Mouse (Mus musculus): ENCODE measurements around the gene Klhl29. TPM values are rescaled to one million over a fixed set of nuclear protein-coding genes. Genes with fewer than 3 reads are reported as not detected.
"Not testable (repeated sequence)": the region's sequence is repeated elsewhere in the genome, so short reads cannot be mapped to it uniquely, and the experiment has no call there.

Gene Klhl29
- polyA plus RNA-seq, 1 experiment: 6.1 TPM

GRCm38 (mm10) chr12:5363961-5364634 lies 11.4 kb downstream of the Klhl29 start:
- Histone ChIP-seq H3K27ac (ENCODE audit: insufficient read depth, low read length) (no peak overlapping the region), H3K4me3 (ENCODE audit: insufficient read depth, low read length) (no peak overlapping the region), H3K4me1 (ENCODE audit: control insufficient read depth, insufficient read depth, low read length) (no peaks in the 10 kb centered on the region)
- no peak for TF ChIP-seq POLR2A (IDR thresholded peaks at IDR 0.05; ENCODE audit: low read depth, low read length)
- TF ChIP-seq CTCF (IDR thresholded peaks at IDR 0.05; ENCODE audit: borderline replicate concordance, insufficient read depth, low read length): no peak

- TF ChIP-seq POLR2A (IDR thresholded peaks at IDR 0.05; ENCODE audit: low read depth, low read length) (no peak), CTCF (IDR thresholded peaks at IDR 0.05; ENCODE audit: borderline replicate concordance, insufficient read depth, low read length) (no peak)
- Histone ChIP-seq H3K4me1 (ENCODE audit: control insufficient read depth, insufficient read depth, low read length) (no peaks in the 10 kb centered on the region), H3K27ac (ENCODE audit: insufficient read depth, low read length) (no peak overlapping the region), H3K4me3 (ENCODE audit: insufficient read depth, low read length) (no peak overlapping the region)
Observed at GRCm38 (mm10) chr12:5359065-5359464, 16.4 kb downstream of the Klhl29 start.

GRCm38 (mm10) chr12:5358497-5358896 lies 17.0 kb downstream of the Klhl29 start:
- H3K4me1 ChIP-seq (ENCODE audit: control insufficient read depth, insufficient read depth, low read length): no peaks in the 10 kb centered on the region
- TF ChIP-seq CTCF (IDR thresholded peaks at IDR 0.05; ENCODE audit: borderline replicate concordance, insufficient read depth, low read length) (no peak), POLR2A (IDR thresholded peaks at IDR 0.05; ENCODE audit: low read depth, low read length) (no peak)

GRCm38 (mm10) chr12:5353416-5353815 lies 22.1 kb downstream of the Klhl29 start:
- Histone ChIP-seq H3K4me3 (ENCODE audit: insufficient read depth, low read length) (no peak overlapping the region), H3K4me1 (ENCODE audit: control insufficient read depth, insufficient read depth, low read length) (no peaks in the 10 kb centered on the region), H3K27ac (ENCODE audit: insufficient read depth, low read length) (no peak overlapping the region)
- TF ChIP-seq CTCF (IDR thresholded peaks at IDR 0.05; ENCODE audit: borderline replicate concordance, insufficient read depth, low read length) (no peak), POLR2A (IDR thresholded peaks at IDR 0.05; ENCODE audit: low read depth, low read length) (no peak)

More at GRCm38 (mm10) chr12:5358497-5358896, 17.0 kb downstream of the Klhl29 start:
- Histone ChIP-seq H3K4me3 (ENCODE audit: insufficient read depth, low read length) (no peak overlapping the region), H3K27ac (ENCODE audit: insufficient read depth, low read length) (no peak overlapping the region)

GRCm38 (mm10) chr12:5352771-5353170 lies 22.7 kb downstream of the Klhl29 start:
- Histone ChIP-seq H3K4me1 (ENCODE audit: control insufficient read depth, insufficient read depth, low read length) (no peaks in the 10 kb centered on the region), H3K4me3 (ENCODE audit: insufficient read depth, low read length) (no peak overlapping the region), H3K27ac (ENCODE audit: insufficient read depth, low read length) (no peak overlapping the region)
- TF ChIP-seq POLR2A (IDR thresholded peaks at IDR 0.05; ENCODE audit: low read depth, low read length) (no peak), CTCF (IDR thresholded peaks at IDR 0.05; ENCODE audit: borderline replicate concordance, insufficient read depth, low read length) (no peak)

- H3K4me1 ChIP-seq (ENCODE audit: control insufficient read depth, insufficient read depth, low read length): no peaks in the 10 kb centered on the region
- TF ChIP-seq CTCF (IDR thresholded peaks at IDR 0.05; ENCODE audit: borderline replicate concordance, insufficient read depth, low read length) (no peak), POLR2A (IDR thresholded peaks at IDR 0.05; ENCODE audit: low read depth, low read length) (no peak)
- H3K4me3 ChIP-seq (ENCODE audit: insufficient read depth, low read length): no peak overlapping the region
- H3K27ac ChIP-seq (ENCODE audit: insufficient read depth, low read length): no peak overlapping the region
Observed at GRCm38 (mm10) chr12:5350491-5351285, 24.8 kb downstream of the Klhl29 start.

GRCm38 (mm10) chr12:5345088-5345487 lies 30.4 kb downstream of the Klhl29 start:
- no peak for TF ChIP-seq CTCF (IDR thresholded peaks at IDR 0.05; ENCODE audit: borderline replicate concordance, insufficient read depth, low read length)
- TF ChIP-seq POLR2A (IDR thresholded peaks at IDR 0.05; ENCODE audit: low read depth, low read length): no peak
- no peaks in the 10 kb centered on the region for H3K4me1 ChIP-seq (ENCODE audit: control insufficient read depth, insufficient read depth, low read length)
- no peak overlapping the region for H3K4me3 ChIP-seq (ENCODE audit: insufficient read depth, low read length)
- no peak overlapping the region for H3K27ac ChIP-seq (ENCODE audit: insufficient read depth, low read length)

GRCm38 (mm10) chr12:5344457-5344856 lies 31.0 kb downstream of the Klhl29 start:
- H3K27ac ChIP-seq (ENCODE audit: insufficient read depth, low read length); H3K4me3 ChIP-seq (ENCODE audit: insufficient read depth, low read length); H3K4me1 ChIP-seq (ENCODE audit: control insufficient read depth, insufficient read depth, low read length): not testable (repeated sequence)

GRCm38 (mm10) chr12:5340151-5340603 lies 35.3 kb downstream of the Klhl29 start:
- Histone ChIP-seq H3K4me1 (ENCODE audit: control insufficient read depth, insufficient read depth, low read length) (no peaks in the 10 kb centered on the region), H3K4me3 (ENCODE audit: insufficient read depth, low read length) (no peak overlapping the region), H3K27ac (ENCODE audit: insufficient read depth, low read length) (no peak overlapping the region)
- no peak for TF ChIP-seq CTCF (IDR thresholded peaks at IDR 0.05; ENCODE audit: borderline replicate concordance, insufficient read depth, low read length)
- no peak for TF ChIP-seq POLR2A (IDR thresholded peaks at IDR 0.05; ENCODE audit: low read depth, low read length)
